Mouse (Mus musculus) bone marrow macrophage, adult 2 months (primary cell): Measurements from ENCODE around the gene Gm42674. TPM values are rescaled to one million over a fixed set of nuclear protein-coding genes. Genes with fewer than 3 reads are reported as not detected.
A peak's percentile ranks its signal among the peaks of the same experiment; 100 is the strongest.

Experiments used
- H3K27ac ChIP-seq: 2 replicates; pipeline ENCODE4 v1.5.1; 2012; ENCODE audit warnings: low read depth, low read length; ENCODE audit not compliant: insufficient read depth
- H3K4me1 ChIP-seq: 2 replicates; pipeline ENCODE4 v1.6.1; 2012; ENCODE audit warnings: low read length; ENCODE audit not compliant: control insufficient read depth, insufficient read depth
- H3K4me3 ChIP-seq: 2 replicates; pipeline ENCODE4 v1.5.1; 2012; ENCODE audit warnings: mild to moderate bottlenecking, low read length, moderate library complexity; ENCODE audit not compliant: insufficient read depth
- CTCF ChIP-seq: IDR thresholded peaks from 2 replicates; pipeline ENCODE4 v1.5.1; 2012; ENCODE audit warnings: low read depth, mild to moderate bottlenecking, low read length, moderate library complexity
- POLR2A ChIP-seq: IDR thresholded peaks from 2 replicates; pipeline ENCODE4 v1.6.1; 2012; ENCODE audit warnings: mild to moderate bottlenecking, low read depth, low read length, borderline replicate concordance
- polyA plus RNA-seq: library from polyadenylated mRNA; stranded (reverse); fragments of >200 nt; gene quantifications from 2 replicates; pipeline ENCODE4 v1.2.4, GENCODE M21; 2012; ENCODE audit not compliant: missing spikeins, insufficient read depth, insufficient read length

Gene Gm42674
- polyA plus RNA-seq, 1 experiment = not detected

DNA sequence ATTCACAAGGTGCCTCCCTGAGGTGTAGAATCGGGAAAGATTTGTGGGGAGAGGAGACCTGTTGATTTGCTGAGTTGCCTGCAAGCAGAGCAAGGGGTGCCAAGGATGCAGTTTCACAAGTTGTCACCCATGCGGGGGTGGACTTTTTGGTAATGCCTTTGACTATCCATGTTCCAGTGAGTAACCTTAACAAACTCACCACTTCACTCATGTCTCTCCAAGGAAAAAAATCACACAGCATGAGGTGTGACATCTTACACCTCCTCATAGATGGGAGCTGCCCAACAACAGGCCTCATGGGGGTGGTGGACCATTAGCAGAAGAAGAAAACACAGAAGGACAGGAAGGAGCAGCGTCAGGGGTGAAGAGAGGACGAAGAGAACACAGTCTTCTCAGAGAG is 19.1 kb upstream of the Gm42674 start:
- Histone ChIP-seq H3K27ac (no peak overlapping the region), H3K4me3 (no peak overlapping the region), H3K4me1 (peaks cover 18% of the 10 kb centered on the region)
- TF ChIP-seq POLR2A (no peak), CTCF (no peak; the same call in 1 of the 2 replicates)

DNA sequence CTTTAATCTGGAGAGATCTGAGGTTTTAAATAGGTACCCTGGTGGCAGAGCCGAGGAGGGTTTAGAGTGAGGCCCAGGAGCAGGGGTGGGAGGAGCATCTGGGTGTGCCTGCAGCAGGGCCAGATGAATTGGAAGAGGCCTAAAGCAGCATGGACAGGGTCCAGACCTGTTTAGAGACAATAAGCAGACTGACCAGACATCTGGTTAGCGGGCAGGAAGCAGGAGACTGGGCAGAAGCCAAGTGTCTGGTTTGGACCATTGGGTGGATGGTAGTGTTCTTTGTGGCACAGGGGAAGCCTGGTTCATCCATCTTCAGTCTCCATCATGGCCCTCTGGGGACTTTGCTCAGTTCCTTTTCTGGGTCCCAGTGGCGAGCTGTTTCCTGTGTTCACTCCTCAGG is 17.8 kb upstream of the Gm42674 start:
- H3K4me3 ChIP-seq = no peak overlapping the region
- TF ChIP-seq POLR2A (no peak), CTCF (no peak)
- H3K4me1 ChIP-seq = peaks cover 31% of the 10 kb centered on the region
- H3K27ac ChIP-seq = no peak overlapping the region

DNA sequence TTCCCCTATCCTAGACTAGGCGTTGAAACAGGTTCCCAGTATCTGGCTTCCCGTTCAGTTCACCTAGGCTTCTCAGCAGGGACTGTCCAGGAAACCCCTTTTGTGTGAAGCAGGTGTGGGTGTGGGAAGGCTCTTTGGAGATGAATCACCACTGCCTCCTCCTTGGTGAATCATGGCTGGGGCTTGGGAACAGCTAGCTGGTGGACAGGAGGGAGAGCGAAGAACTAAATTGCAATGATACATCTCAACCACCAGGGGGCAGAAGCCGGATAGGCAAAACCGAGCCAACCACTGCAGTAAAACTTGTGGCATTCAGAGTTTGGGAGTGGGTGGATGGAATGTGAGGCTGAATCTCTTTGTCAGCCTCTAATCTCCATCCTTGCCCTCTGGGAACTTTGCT is 16.1 kb upstream of the Gm42674 start:
- Histone ChIP-seq H3K27ac (no peak overlapping the region), H3K4me1 (peaks cover 45% of the 10 kb centered on the region)

DNA sequence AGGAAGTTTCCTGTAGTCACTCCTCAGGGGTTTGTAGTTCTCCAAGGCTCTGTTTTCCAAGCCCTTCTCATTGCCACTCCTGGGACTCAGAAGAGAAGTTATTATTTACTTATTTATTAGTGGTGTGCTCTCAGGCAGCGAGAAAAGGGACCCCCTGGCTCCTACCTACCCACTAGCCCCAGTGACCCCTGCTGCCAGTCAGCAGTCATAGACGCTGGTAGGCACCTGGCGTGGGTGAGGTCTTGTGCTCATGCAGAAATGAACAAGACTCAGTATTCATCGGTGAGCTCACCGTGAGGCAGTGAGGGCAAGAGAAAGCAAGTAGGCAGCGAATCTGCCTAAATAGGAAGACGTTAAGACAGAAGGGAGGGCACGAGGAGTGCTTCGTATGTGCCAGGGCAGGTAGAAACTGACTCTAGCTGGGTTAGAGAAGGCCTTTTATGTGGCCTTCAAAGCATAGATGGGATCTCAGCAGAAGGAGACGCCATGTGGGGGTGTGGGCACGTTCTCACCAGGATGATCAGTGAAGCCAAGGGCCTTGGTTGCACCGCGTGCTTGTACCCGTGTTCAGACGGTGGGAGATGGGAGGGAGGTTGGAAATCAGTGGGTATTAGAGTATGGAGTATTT is 15.6 kb upstream of the Gm42674 start:
- TF ChIP-seq CTCF (no peak), POLR2A (no peak)
- peaks cover 45% of the 10 kb centered on the region for H3K4me1 ChIP-seq

More for the DNA sequence above, 16.1 kb upstream of the Gm42674 start:
- no peak overlapping the region for H3K4me3 ChIP-seq
- no peak for TF ChIP-seq POLR2A
- peak; percentile 79 for TF ChIP-seq CTCF

DNA sequence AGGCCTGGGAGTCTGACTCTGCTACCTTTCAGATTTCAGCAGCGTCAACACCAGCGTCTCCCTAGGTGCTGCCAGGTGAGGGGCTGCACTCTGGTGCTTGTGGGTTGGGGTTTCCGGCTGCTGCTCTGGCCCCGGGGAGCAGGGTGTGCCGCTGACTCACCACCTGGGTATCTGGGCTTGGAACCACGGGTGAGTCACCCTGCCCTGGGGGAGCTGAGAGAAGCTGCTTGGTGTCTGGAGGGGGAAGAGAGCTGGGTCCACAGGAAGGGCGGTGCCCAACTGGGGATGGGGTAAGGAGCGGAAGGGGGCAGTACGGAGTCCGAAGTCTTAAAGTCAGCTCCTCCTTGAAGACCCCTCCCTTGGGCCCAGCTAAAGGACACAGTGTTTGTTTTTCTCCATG is 14.8 kb upstream of the Gm42674 start:
- peaks cover 45% of the 10 kb centered on the region for H3K4me1 ChIP-seq
- no peak for TF ChIP-seq CTCF
- no peak for TF ChIP-seq POLR2A
- peak overlapping the region; percentile 24 for H3K4me3 ChIP-seq
- H3K27ac ChIP-seq = peak overlapping the region; percentile 91

More for the DNA sequence above, 15.6 kb upstream of the Gm42674 start:
- Histone ChIP-seq H3K27ac (peak overlapping the region; percentile 91), H3K4me3 (no peak overlapping the region)

DNA sequence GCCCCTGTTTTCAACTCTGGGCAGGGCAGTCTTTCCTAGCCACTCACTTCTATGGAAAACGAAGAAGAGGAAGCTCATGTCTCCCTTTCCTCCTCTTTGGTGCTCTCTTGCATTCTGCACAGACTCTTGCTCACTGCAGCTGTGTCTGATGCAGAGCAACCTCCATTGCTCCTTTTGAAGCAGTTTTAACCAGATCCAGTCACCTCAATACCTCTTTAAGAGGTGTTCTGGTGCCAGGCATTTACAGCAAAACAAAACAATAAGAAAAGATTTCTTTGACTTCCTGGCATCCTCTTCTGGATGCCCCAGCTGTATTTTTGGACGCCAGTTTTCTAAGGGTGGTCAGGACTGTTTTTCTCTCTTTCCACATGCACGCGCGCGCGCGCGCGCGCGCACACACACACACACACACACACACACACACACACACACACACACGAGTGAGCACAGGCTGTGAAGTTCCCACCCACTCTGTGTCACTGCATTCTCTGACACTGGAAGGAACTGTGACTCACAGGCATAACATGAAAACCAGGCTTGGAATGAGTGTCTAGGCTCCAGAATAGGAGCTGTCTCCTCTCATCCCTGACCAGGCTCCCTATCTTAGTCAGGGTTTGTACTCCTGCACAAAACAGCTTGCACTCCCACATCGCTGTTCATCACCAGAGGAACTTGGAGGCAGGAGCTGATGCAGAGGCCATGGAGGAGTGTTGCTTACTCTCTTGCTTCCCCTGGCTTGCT is 14.2 kb upstream of the Gm42674 start:
- Histone ChIP-seq H3K4me1 (peaks cover 45% of the 10 kb centered on the region), H3K27ac (peak overlapping the region; percentile 91), H3K4me3 (peak overlapping the region; percentile 24)
- no peak for TF ChIP-seq CTCF
- TF ChIP-seq POLR2A = no peak

DNA sequence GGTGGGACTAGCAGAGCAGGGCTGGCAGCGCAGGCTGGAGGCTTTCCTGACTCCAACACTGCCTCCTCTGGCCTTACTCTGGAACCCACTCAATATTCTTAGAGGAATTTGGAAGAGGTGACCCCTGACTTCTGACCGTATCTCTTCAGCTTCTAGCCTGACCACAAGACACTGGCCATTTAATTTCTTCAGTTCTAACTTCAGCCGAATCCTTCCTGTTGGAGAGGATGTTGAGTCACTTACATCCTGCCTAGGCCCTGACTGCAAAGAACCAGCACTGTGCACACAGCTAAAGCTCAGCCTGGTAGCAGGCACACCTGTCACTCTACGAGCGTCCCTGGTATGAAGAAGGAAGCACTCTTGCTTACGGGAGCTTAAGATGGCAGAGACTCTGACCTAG is 12.3 kb upstream of the Gm42674 start:
- Histone ChIP-seq H3K4me3 (no peak overlapping the region), H3K4me1 (peaks cover 49% of the 10 kb centered on the region), H3K27ac (peak overlapping the region; percentile 51)
- TF ChIP-seq CTCF (no peak), POLR2A (no peak)

DNA sequence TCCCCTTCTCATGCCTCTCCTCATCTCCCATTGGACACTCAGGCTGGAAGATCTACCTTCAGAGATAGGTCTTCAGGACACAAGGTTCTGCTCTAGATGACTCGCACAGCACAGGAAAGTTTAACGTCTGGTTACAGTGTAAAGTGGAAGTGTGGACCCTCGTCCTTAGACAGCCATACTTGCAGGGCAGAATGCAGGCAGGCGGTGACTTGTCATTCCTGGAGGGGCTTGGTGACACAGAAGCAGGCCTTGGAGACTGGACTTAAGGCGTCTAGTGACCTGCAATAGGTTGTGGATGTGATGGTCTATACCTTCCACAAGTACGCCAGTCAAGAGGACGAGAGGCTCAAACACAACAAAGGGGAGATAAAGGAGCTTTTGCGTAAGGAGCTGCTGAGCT is 11.8 kb upstream of the Gm42674 start, which contains the start of gene S100a2:
TSS of gene S100a2 (plus strand) at position 301 of the 400 bp plus-strand sequence.
- H3K4me1 ChIP-seq = peaks cover 53% of the 10 kb centered on the region
- no peak for TF ChIP-seq CTCF
- no peak for TF ChIP-seq POLR2A
- H3K27ac ChIP-seq = peak within 1 kb of the TSS; percentile 51
- H3K4me3 ChIP-seq = no peak within 1 kb of the TSS

DNA sequence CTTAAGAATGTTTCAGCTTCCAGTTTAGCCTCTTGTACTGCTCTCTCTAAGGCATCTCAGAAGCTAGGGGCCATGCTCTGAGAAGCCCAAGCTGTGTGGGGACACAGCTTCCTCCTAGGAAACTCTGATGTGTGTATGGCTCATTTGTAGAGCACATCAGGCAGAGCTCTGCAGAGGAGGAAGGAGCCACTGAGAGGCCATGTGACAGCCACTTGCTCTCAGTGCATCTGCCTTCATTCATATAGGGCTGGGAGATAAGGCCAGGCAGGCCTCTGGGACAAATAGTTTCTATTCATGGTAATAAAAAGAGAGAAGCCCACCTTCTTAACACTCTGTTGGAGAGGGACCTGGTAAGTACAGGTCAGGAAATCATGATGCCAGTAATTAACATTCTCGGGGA is 7.2 kb upstream of the Gm42674 start:
- H3K4me3 ChIP-seq = no peak overlapping the region
- peak overlapping the region; percentile 18; the same call in 1 of the 2 replicates for H3K27ac ChIP-seq
- TF ChIP-seq CTCF (no peak), POLR2A (no peak)
- peaks cover 29% of the 10 kb centered on the region for H3K4me1 ChIP-seq

DNA sequence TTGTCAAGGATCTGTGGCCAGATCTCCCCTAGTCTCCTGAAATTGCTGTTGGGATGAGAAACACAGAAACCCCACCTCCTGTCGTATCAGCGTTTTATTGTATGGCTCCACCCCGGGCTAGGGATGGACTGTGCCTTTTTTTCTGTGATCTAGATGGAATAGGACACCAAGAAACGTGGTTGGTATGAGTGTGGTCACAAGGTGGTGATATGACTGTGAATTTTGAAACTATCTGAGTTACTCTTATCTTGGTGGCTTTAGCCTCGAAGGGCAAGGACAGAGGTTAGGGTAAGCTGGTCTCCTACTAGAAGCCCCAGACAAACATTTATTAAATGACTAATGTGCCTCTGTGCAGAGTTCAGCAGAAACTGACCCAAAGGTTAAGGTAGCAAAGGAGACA is 6.1 kb upstream of the Gm42674 start:
- Histone ChIP-seq H3K4me3 (no peak overlapping the region), H3K27ac (no peak overlapping the region), H3K4me1 (peaks cover 22% of the 10 kb centered on the region)
- no peak for TF ChIP-seq CTCF
- no peak for TF ChIP-seq POLR2A
